Mouse (Mus musculus) MEL (cell line): Measurements from ENCODE around the gene Zkscan17.

ENCODE experiments used
- E2F4 ChIP-seq: IDR thresholded peaks from 2 replicates; pipeline ENCODE4 v1.6.1; 2011; ENCODE audit warnings: low read depth, low read length, improper control_type of control experiment, borderline replicate concordance
- MAX ChIP-seq: IDR thresholded peaks from 2 replicates; pipeline ENCODE4 v1.6.1; 2011; ENCODE audit warnings: low read length, improper control_type of control experiment
- SIN3A ChIP-seq: IDR thresholded peaks from 2 replicates; pipeline ENCODE4 v1.6.1; 2012; ENCODE audit warnings: low read length, improper control_type of control experiment, inconsistent platforms
- ZKSCAN1 ChIP-seq: IDR thresholded peaks from 2 replicates; pipeline ENCODE4 v1.6.1; 2012; ENCODE audit warnings: low read depth, mild to moderate bottlenecking, inconsistent platforms, low read length, improper control_type of control experiment, moderate library complexity

- TF ChIP-seq ZKSCAN1 (no peak), SIN3A (no peak), MAX (no peak), E2F4 (no peak)
These were observed 3.7 kb upstream of the Zkscan17 start for GRCm38 (mm10) chr11:59530221-59530620.
